Mouse (Mus musculus) MEL (cell line): Measurements from ENCODE around the gene Utrn. TPM values are rescaled to one million over a fixed set of nuclear protein-coding genes. Genes with fewer than 3 reads are reported as not detected.

Source experiments
- DNase-seq: peaks from one replicate; pipeline ENCODE4 v3.0.0; 2011; ENCODE audit warnings: low read depth, low spot score
- H3K27ac ChIP-seq: 2 replicates; pipeline ENCODE4 v1.5.1; 2012; ENCODE audit warnings: low read depth, mild to moderate bottlenecking, control low read depth, low read length, moderate library complexity; ENCODE audit not compliant: control insufficient read depth
- H3K27me3 ChIP-seq, 2 experiments: fragments of 150-350 bp in 1 of 2; sonication (generic) in 1 of 2; 2 replicates each; pipeline ENCODE4 v1.6.1; 2012; ENCODE audit warnings: low read length in 2 of 2, mild to moderate bottlenecking in 2 of 2, improper control_type of control experiment in 1 of 2, moderate library complexity in 1 of 2; ENCODE audit not compliant: insufficient read depth in 2 of 2, control insufficient read depth in 1 of 2
- H3K36me3 ChIP-seq, 2 experiments: 2 replicates each; pipeline ENCODE4 v1.6.1; 2012 to 2014; ENCODE audit warnings: low read length in 2 of 2, improper control_type of control experiment in 1 of 2, inconsistent platforms in 1 of 2, mild to moderate bottlenecking in 1 of 2; ENCODE audit not compliant: insufficient read depth in 2 of 2, control insufficient read depth in 1 of 2
- H3K4me1 ChIP-seq, 2 experiments: fragments of 150-350 bp in 1 of 2; sonication (generic) in 1 of 2; 2 replicates each; pipeline ENCODE4 v1.6.1; 2012; ENCODE audit warnings: low read length in 2 of 2, improper control_type of control experiment in 1 of 2, mild to moderate bottlenecking in 1 of 2; ENCODE audit not compliant: insufficient read depth in 2 of 2, control insufficient read depth in 1 of 2
- H3K4me3 ChIP-seq, 2 experiments: fragments of 150-350 bp in 1 of 2; sonication (generic) in 1 of 2; 2 replicates each; pipeline ENCODE4 v1.5.1; 2012; ENCODE audit warnings: low read depth in 2 of 2, low read length in 2 of 2, mild to moderate bottlenecking in 2 of 2, moderate library complexity in 2 of 2, control low read depth in 1 of 2, improper control_type of control experiment in 1 of 2; ENCODE audit not compliant: control insufficient read depth in 1 of 2, insufficient read depth in 1 of 2
- H3K79me2 ChIP-seq: 2 replicates; pipeline ENCODE4 v1.6.1; 2012; ENCODE audit warnings: mild to moderate bottlenecking, low read length, moderate library complexity; ENCODE audit not compliant: control insufficient read depth, poor library complexity, insufficient read depth
- H3K9ac ChIP-seq: 2 replicates; pipeline ENCODE4 v1.6.1; 2012; ENCODE audit warnings: low read depth, mild to moderate bottlenecking, control low read depth, low read length, moderate library complexity; ENCODE audit not compliant: control insufficient read depth, poor library complexity, severe bottlenecking
- H3K9me3 ChIP-seq: fragments of 150-350 bp; sonication (generic); replicated peaks from 2 replicates; pipeline ENCODE4 v1.6.1; 2012; ENCODE audit warnings: mild to moderate bottlenecking, low read length, improper control_type of control experiment, moderate library complexity; ENCODE audit not compliant: insufficient read depth
- BHLHE40 ChIP-seq: IDR thresholded peaks from 2 replicates; pipeline ENCODE4 v1.6.1; 2012; ENCODE audit warnings: low read depth, mild to moderate bottlenecking, inconsistent platforms, low read length, improper control_type of control experiment, borderline replicate concordance
- CHD2 ChIP-seq: IDR thresholded peaks from 2 replicates; pipeline ENCODE4 v1.6.1; 2011; ENCODE audit warnings: low read length, improper control_type of control experiment
- EP300 ChIP-seq, 2 experiments: IDR thresholded peaks; 2 replicates each; pipeline ENCODE4 v1.6.1; 2011; ENCODE audit warnings: improper control_type of control experiment in 2 of 2, low read length in 2 of 2, low read depth in 1 of 2, mild to moderate bottlenecking in 1 of 2
- GABPA ChIP-seq: IDR thresholded peaks from 2 replicates; pipeline ENCODE4 v1.6.1; 2012; ENCODE audit warnings: low read depth, mild to moderate bottlenecking, inconsistent platforms, low read length, improper control_type of control experiment, moderate library complexity
- GATA1 ChIP-seq: IDR thresholded peaks from 2 replicates; pipeline ENCODE4 v1.6.1; 2011; ENCODE audit warnings: low read depth, low read length, improper control_type of control experiment
- MAX ChIP-seq: IDR thresholded peaks from 2 replicates; pipeline ENCODE4 v1.6.1; 2011; ENCODE audit warnings: low read length, improper control_type of control experiment
- MEF2A ChIP-seq: IDR thresholded peaks from 2 replicates; pipeline ENCODE4 v1.6.1; 2014; ENCODE audit warnings: low read depth, mild to moderate bottlenecking, inconsistent platforms, low read length, improper control_type of control experiment; ENCODE audit not compliant: poor library complexity, insufficient replicate concordance, severe bottlenecking; ENCODE audit errors: extremely low read depth
- MYB ChIP-seq: IDR thresholded peaks from 2 replicates; pipeline ENCODE4 v1.6.1; 2011; ENCODE audit warnings: mild to moderate bottlenecking, low read depth, low read length, improper control_type of control experiment
- MYC ChIP-seq: IDR thresholded peaks from 2 replicates; pipeline ENCODE4 v1.6.1; 2011; ENCODE audit warnings: low read depth, mild to moderate bottlenecking, low read length, improper control_type of control experiment, moderate library complexity
- NELFE ChIP-seq: IDR thresholded peaks from 2 replicates; pipeline ENCODE4 v1.6.1; 2011; ENCODE audit warnings: low read depth, low read length, improper control_type of control experiment
- NRF1 ChIP-seq: IDR thresholded peaks from 2 replicates; pipeline ENCODE4 v1.6.1; 2014; ENCODE audit warnings: low read depth, mild to moderate bottlenecking, inconsistent platforms, low read length, improper control_type of control experiment, moderate library complexity; ENCODE audit not compliant: poor library complexity, insufficient read depth, severe bottlenecking
- POLR2A ChIP-seq, 2 experiments: IDR thresholded peaks; 2 replicates each; pipeline ENCODE4 v1.6.1; 2011 to 2012; ENCODE audit warnings: low read length in 2 of 2, mild to moderate bottlenecking in 2 of 2, control low read depth in 1 of 2, improper control_type of control experiment in 1 of 2, low read depth in 1 of 2, moderate library complexity in 1 of 2; ENCODE audit not compliant: control insufficient read depth in 1 of 2, insufficient read depth in 1 of 2, poor library complexity in 1 of 2
- POLR2AphosphoS2 ChIP-seq: IDR thresholded peaks from 2 replicates; pipeline ENCODE4 v1.6.1; 2011; ENCODE audit warnings: low read length, improper control_type of control experiment
- POLR2AphosphoS5 ChIP-seq: IDR thresholded peaks from 2 replicates; pipeline ENCODE4 v1.6.1; 2012; ENCODE audit warnings: low read depth, borderline replicate concordance, mild to moderate bottlenecking, inconsistent platforms, low read length, moderate library complexity, mixed read lengths
- RCOR1 ChIP-seq: IDR thresholded peaks from 2 replicates; pipeline ENCODE4 v1.6.1; 2012; ENCODE audit warnings: low read depth, mild to moderate bottlenecking, inconsistent platforms, low read length, improper control_type of control experiment
- SIN3A ChIP-seq: IDR thresholded peaks from 2 replicates; pipeline ENCODE4 v1.6.1; 2012; ENCODE audit warnings: low read length, improper control_type of control experiment, inconsistent platforms
- TAL1 ChIP-seq: IDR thresholded peaks from 2 replicates; pipeline ENCODE4 v1.6.1; 2012; ENCODE audit warnings: mild to moderate bottlenecking, inconsistent platforms, low read length, moderate library complexity, mixed read lengths
- TBP ChIP-seq: IDR thresholded peaks from 2 replicates; pipeline ENCODE4 v1.8.0; 2011; ENCODE audit warnings: low read depth, low read length, improper control_type of control experiment
- TCF12 ChIP-seq: IDR thresholded peaks from 2 replicates; pipeline ENCODE4 v1.6.1; 2014; ENCODE audit warnings: low read depth, mild to moderate bottlenecking, inconsistent platforms, low read length, improper control_type of control experiment, moderate library complexity
- USF1 ChIP-seq: IDR thresholded peaks from 2 replicates; pipeline ENCODE4 v1.6.1; 2014; ENCODE audit warnings: low read depth, mild to moderate bottlenecking, inconsistent platforms, low read length, improper control_type of control experiment, moderate library complexity
- USF2 ChIP-seq, 2 experiments: IDR thresholded peaks; 2 replicates each; pipeline ENCODE4 v1.6.1; 2011 to 2012; ENCODE audit warnings: improper control_type of control experiment in 2 of 2, low read length in 2 of 2, borderline replicate concordance in 1 of 2, inconsistent platforms in 1 of 2, low read depth in 1 of 2, mild to moderate bottlenecking in 1 of 2; ENCODE audit not compliant: insufficient read depth in 1 of 2
- ZC3H11A ChIP-seq: IDR thresholded peaks from 2 replicates; pipeline ENCODE4 v1.6.1; 2012; ENCODE audit warnings: low read depth, mild to moderate bottlenecking, inconsistent platforms, low read length, improper control_type of control experiment
- ZNF384 ChIP-seq: IDR thresholded peaks from 2 replicates; pipeline ENCODE4 v1.6.1; 2012; ENCODE audit warnings: low read depth, mild to moderate bottlenecking, inconsistent platforms, low read length, improper control_type of control experiment
- polyA plus RNA-seq, 2 experiments: library from polyadenylated mRNA; stranded (reverse) in 1 of 2; unstranded in 1 of 2; fragments of >175 nt in 1 of 2; fragments of >200 nt in 1 of 2; gene quantifications; 2 replicates each; pipeline versions ENCODE4 v1.2.1 to v1.2.4; 2012; ENCODE audit warnings: low replicate concordance in 2 of 2, low read depth in 1 of 2; ENCODE audit not compliant: insufficient read length in 2 of 2, insufficient read depth in 1 of 2, missing spikeins in 1 of 2
- total RNA-seq: library from RNA; depleted of rRNA; stranded (reverse); fragments of 300-350 nt; gene quantifications from 2 replicates; pipeline ENCODE4 v1.2.3, GENCODE M21; 2012

The Utrn gene
- total and polyA plus RNA-seq, 3 experiments = 2.3 to 4.3 TPM; not detected in 1

DNA sequence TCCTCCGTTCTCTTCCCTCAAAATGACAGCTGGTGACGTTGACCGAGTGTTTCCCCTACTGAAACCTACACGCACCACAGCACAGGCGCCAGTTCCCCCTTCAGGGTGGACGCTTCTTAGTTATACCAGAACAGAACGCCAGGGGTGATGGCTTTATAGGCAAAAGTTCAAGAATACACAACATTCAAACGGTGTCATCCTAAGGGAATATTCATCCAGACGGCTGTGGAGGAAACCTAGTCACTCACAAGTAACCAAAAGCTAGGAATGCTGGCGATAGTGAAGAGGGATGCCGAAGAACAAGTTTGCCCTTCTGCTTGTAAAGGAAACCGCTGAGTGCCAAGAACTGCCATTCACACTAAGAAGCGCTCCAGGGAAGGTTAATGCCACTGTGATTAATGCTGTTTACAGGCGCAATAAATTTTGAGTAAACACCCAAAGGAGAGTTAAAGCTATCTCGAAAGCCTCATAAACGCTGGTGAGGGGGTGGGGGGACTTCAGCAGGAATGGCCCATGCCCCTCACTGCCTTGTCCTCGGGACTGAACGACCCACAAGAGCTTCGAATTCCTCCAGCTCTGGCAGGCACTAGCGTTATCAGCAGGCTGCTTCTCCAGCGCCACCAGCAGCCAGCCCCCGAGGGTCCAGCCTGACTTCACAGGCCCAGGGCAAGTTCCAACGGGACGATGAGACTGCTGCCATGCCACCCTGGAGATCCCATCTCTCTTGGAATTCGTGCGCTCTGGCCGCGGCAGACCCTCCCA lies 2.0 kb downstream of the Utrn start (continued):
- TF ChIP-seq GATA1 (no peak), MYC (no peak), MEF2A (no peak), POLR2AphosphoS5 (no peak), POLR2AphosphoS2 (no peak), POLR2A (IDR thresholded peaks at IDR 0.05; ENCODE audit: control insufficient read depth in 1 of 2, insufficient read depth in 1 of 2, low read depth in 1 of 2, low read length in 2 of 2, poor library complexity in 1 of 2) (no peak), USF2 (IDR thresholded peaks at IDR 0.05; ENCODE audit: borderline replicate concordance in 1 of 2, insufficient read depth in 1 of 2, low read depth in 1 of 2, low read length in 2 of 2) (no peak), MAX (peak; percentile 34; the same call in 1 of the 2 replicates), NRF1 (no peak), RCOR1 (no peak), TAL1 (no peak)

DNA sequence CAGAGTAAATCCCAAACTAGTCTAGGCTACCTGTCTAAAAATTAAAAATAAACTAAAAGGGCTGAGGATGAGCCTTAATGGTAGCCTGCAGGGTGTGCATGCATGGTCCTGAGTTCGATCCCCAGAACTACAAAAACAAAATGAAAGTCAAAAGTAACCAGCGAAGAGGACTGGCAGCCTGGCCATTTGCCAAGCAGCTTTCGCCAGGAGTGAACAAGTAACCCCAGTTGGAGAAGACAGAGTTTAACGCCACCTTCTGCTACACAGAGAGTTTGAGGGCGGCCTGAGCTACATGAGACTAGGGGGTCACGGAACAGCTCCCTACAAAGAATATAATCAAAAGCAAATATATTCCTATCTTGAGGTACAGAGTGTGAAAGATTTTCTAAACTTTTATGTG lies 4.0 kb downstream of the Utrn start:
- TF ChIP-seq MYB = no peak
- no peak for TF ChIP-seq BHLHE40
- TF ChIP-seq POLR2AphosphoS5 = no peak
- no peak for TF ChIP-seq TCF12
- no peak for TF ChIP-seq USF1
- no peak for DNase-seq
- no peaks in the 10 kb centered on the region; the same call in 1 of the 2 replicates for H3K79me2 ChIP-seq
- H3K9me3 ChIP-seq = no peaks in the 10 kb centered on the region
- H3K9ac ChIP-seq = no peak overlapping the region
- H3K36me3 ChIP-seq = peaks cover 0 to 11% of the 10 kb centered on the region in 2 experiments; a peak in 2 of 4 replicates
- peaks cover 3 to 11% of the 10 kb centered on the region in 2 experiments for H3K4me1 ChIP-seq
- H3K4me3 ChIP-seq = no peak overlapping the region
- H3K27me3 ChIP-seq = no peaks in the 10 kb centered on the region
- no peak overlapping the region for H3K27ac ChIP-seq

DNA sequence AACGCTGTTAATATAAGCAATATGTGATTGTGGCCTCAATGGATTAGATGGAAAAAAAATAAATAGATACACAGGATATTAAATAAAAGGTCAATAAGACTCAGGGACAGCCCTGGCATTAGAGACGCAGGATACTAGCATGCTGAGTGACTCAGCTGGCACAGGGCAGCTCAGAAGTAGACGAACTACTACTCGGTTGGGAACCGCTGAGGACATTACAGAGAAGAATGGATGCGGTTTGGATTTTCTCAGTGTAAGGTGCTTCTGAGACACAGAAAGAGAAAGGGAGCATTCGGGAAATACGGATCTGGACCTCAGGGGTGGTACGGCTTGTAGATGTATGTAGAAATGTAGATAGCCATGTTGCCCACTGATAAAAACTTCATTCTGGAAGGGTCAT lies 5.6 kb downstream of the Utrn start:
- Histone ChIP-seq H3K27me3 (no peaks in the 10 kb centered on the region), H3K79me2 (no peaks in the 10 kb centered on the region; the same call in 1 of the 2 replicates), H3K36me3 (peaks cover 0 to 15% of the 10 kb centered on the region in 2 experiments; a peak in 2 of 4 replicates), H3K4me1 (peaks cover 3 to 15% of the 10 kb centered on the region in 2 experiments), H3K9me3 (no peaks in the 10 kb centered on the region)
- TF ChIP-seq ZC3H11A (no peak), EP300 (IDR thresholded peaks at IDR 0.05; ENCODE audit: low read depth in 1 of 2, low read length in 2 of 2) (no peak), MAX (no peak), NELFE (no peak), CHD2 (no peak), TAL1 (no peak), SIN3A (no peak), TBP (no peak), ZNF384 (no peak), RCOR1 (no peak), POLR2A (IDR thresholded peaks at IDR 0.05; ENCODE audit: control insufficient read depth in 1 of 2, insufficient read depth in 1 of 2, low read depth in 1 of 2, low read length in 2 of 2, poor library complexity in 1 of 2) (no peak), MYC (no peak), GABPA (no peak)
- TF ChIP-seq, all 39 proteins: peak for 0
- no peak overlapping the region for H3K9ac ChIP-seq
- no peak overlapping the region for H3K4me3 ChIP-seq
- H3K27ac ChIP-seq = no peak overlapping the region
- no peak for DNase-seq
